Mouse (Mus musculus) heart, postnatal 10 days (tissue): ENCODE results near the gene Olfr464. TPM values are rescaled to one million over a fixed set of nuclear protein-coding genes. Genes with fewer than 3 reads are reported as not detected.
"Not testable (repeated sequence)": the region's sequence is repeated elsewhere in the genome, so short reads cannot be mapped to it uniquely, and the experiment has no call there.

Experiments
- DNase-seq, 2 experiments: peaks; one replicate each; pipeline ENCODE4 v3.0.0; 2021
- intact Hi-C: fragments of 180-260 bp; cut with DNase I; formaldehyde crosslinking; loops from one replicate; pipeline ENCODE4 v1.15.1; 2025
- total RNA-seq, 2 experiments: library from RNA; stranded (reverse); gene quantifications; 2 replicates each; pipeline ENCODE4 v1.2.3; 2021

The Olfr464 gene
- total RNA-seq, 2 experiments from 2014 or later, result not detected

DNA sequence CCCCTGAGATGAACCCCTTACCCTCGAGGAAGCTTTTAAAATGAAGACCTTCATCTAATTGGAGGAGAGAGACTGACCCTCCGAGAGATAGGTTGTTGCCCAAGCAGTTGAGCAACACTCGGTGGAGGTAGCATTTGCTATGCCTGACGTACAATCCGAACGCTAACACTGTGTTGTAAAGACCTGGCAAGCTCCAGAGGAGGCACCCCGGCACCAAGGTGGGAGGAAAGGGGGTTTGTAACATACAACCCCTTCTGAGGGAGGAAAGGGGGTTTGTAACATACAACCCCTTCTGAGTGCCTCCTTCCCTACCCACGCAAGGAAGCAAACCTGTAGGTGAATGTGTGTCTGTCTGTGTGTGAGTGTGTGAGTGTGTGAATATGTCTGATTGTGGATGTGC, 49.0 kb downstream of the Olfr464 start:
- intact Hi-C loops, result no loop called here
- no peak for DNase-seq

- intact Hi-C loops, result no loop called here
Observed at GRCm38 (mm10) chr11:87870096-87870495, 50.7 kb downstream of the Olfr464 start.

GRCm38 (mm10) chr11:87866891-87867290, 53.9 kb downstream of the Olfr464 start:
- intact Hi-C loops, DNase-seq: not testable (repeated sequence)

More at GRCm38 (mm10) chr11:87870096-87870495, 50.7 kb downstream of the Olfr464 start:
- DNase-seq, result no peak

Other genes starting within 250 kb of the Olfr464 start
- gene Supt4a, start 183.4 kb downstream of the Olfr464 start, total RNA-seq, result 10 to 100 TPM; 50.5 to 56.9 TPM
- under 1 TPM; 0.15 to 0.31 TPM for gene Tspoap1, start 160.4 kb downstream of the Olfr464 start, total RNA-seq
- gene Mpo, start 127.4 kb downstream of the Olfr464 start, total RNA-seq, result not detected
- not detected for gene Lpo, start 92.7 kb downstream of the Olfr464 start, total RNA-seq
- 1 to 10 TPM; 3.3 to 3.9 TPM for gene Mks1, start 67.8 kb downstream of the Olfr464 start, total RNA-seq
- not detected for gene Epx, start 45.4 kb downstream of the Olfr464 start, total RNA-seq
- not detected for gene Olfr462, start 28.7 kb downstream of the Olfr464 start, total RNA-seq
- not detected for gene Olfr463, start 23.6 kb downstream of the Olfr464 start, total RNA-seq
- gene Dynll2, start 66.6 kb upstream of the Olfr464 start, total RNA-seq, result 100 to 1,000 TPM; 236 to 257 TPM
- 100 to 1,000 TPM; 156 to 160 TPM for gene Srsf1, start 126.4 kb upstream of the Olfr464 start, total RNA-seq
- 10 to 100 TPM; 44.9 to 45.7 TPM for gene Vezf1, start 147.3 kb upstream of the Olfr464 start, total RNA-seq
- gene Cuedc1, start 177.1 kb upstream of the Olfr464 start, total RNA-seq, result 10 to 100 TPM; 45.6 to 48.4 TPM